Mouse (Mus musculus): ENCODE results near the gene Cyp8b1. TPM values are rescaled to one million over a fixed set of nuclear protein-coding genes. Genes with fewer than 3 reads are reported as not detected.

Cyp8b1 gene
- polyA plus RNA-seq, 1 experiment, result not detected

GRCm38 (mm10) chr9:121896820-121897219, 19.3 kb downstream of the Cyp8b1 start:
- Histone ChIP-seq H3ac (ENCODE audit: control insufficient read depth, insufficient read length, low read depth) (no peak overlapping the region), H3K27me3 (ENCODE audit: control insufficient read depth, insufficient read depth, insufficient read length) (peaks cover 10% of the 10 kb centered on the region), H3K79me2 (ENCODE audit: control insufficient read depth, insufficient read depth) (no peaks in the 10 kb centered on the region), H3K79me3 (ENCODE audit: low read depth) (no peaks in the 10 kb centered on the region), H3K4me3 (ENCODE audit: insufficient read depth, poor library complexity, severe bottlenecking) (no peak overlapping the region), H3K36me3 (ENCODE audit: control insufficient read depth, insufficient read depth) (no peaks in the 10 kb centered on the region)
- no peak for TF ChIP-seq FOSL1 (IDR thresholded peaks at IDR 0.05; ENCODE audit: insufficient read depth, low read length, poor library complexity, severe bottlenecking)
- TF ChIP-seq MAX (IDR thresholded peaks at IDR 0.05), result no peak
- no peak for TF ChIP-seq CEBPB (IDR thresholded peaks at IDR 0.05; ENCODE audit: low read depth)
- no peak for TF ChIP-seq USF1 (IDR thresholded peaks at IDR 0.05; ENCODE audit: low read depth)
- no peak for TF ChIP-seq CTCF (IDR thresholded peaks at IDR 0.05; ENCODE audit: control insufficient read depth, insufficient read depth, insufficient read length)
- TF ChIP-seq MYOD1 (IDR thresholded peaks at IDR 0.05; ENCODE audit: control insufficient read depth, insufficient read length, low read depth), result no peak
- TF ChIP-seq MYOG (IDR thresholded peaks at IDR 0.05; ENCODE audit: control insufficient read depth, extremely low read depth, insufficient read length), result no peak

- H3K79me3 ChIP-seq (ENCODE audit: low read depth), result no peaks in the 10 kb centered on the region
- no peaks in the 10 kb centered on the region for H3K79me2 ChIP-seq (ENCODE audit: control insufficient read depth, insufficient read depth)
- H3ac ChIP-seq (ENCODE audit: control insufficient read depth, insufficient read length, low read depth), result no peak overlapping the region
- peaks cover 10% of the 10 kb centered on the region for H3K27me3 ChIP-seq (ENCODE audit: control insufficient read depth, insufficient read depth, insufficient read length)
- H3K4me3 ChIP-seq (ENCODE audit: insufficient read depth, poor library complexity, severe bottlenecking), result no peak overlapping the region
- H3K36me3 ChIP-seq (ENCODE audit: control insufficient read depth, insufficient read depth), result no peaks in the 10 kb centered on the region
- TF ChIP-seq USF1 (IDR thresholded peaks at IDR 0.05; ENCODE audit: low read depth), result no peak
- TF ChIP-seq MYOG (IDR thresholded peaks at IDR 0.05; ENCODE audit: control insufficient read depth, extremely low read depth, insufficient read length), result no peak
- no peak for TF ChIP-seq FOSL1 (IDR thresholded peaks at IDR 0.05; ENCODE audit: insufficient read depth, low read length, poor library complexity, severe bottlenecking)
- TF ChIP-seq CEBPB (IDR thresholded peaks at IDR 0.05; ENCODE audit: low read depth), result no peak
- no peak for TF ChIP-seq MYOD1 (IDR thresholded peaks at IDR 0.05; ENCODE audit: control insufficient read depth, insufficient read length, low read depth)
- TF ChIP-seq CTCF (IDR thresholded peaks at IDR 0.05; ENCODE audit: control insufficient read depth, insufficient read depth, insufficient read length), result no peak
These were observed 20.6 kb downstream of the Cyp8b1 start for GRCm38 (mm10) chr9:121895392-121895993.

GRCm38 (mm10) chr9:121894447-121894846, 21.7 kb downstream of the Cyp8b1 start:
- Histone ChIP-seq H3K4me3 (ENCODE audit: insufficient read depth, poor library complexity, severe bottlenecking) (no peak overlapping the region), H3K79me3 (ENCODE audit: low read depth) (no peaks in the 10 kb centered on the region), H3ac (ENCODE audit: control insufficient read depth, insufficient read length, low read depth) (no peak overlapping the region), H3K36me3 (ENCODE audit: control insufficient read depth, insufficient read depth) (no peaks in the 10 kb centered on the region), H3K27me3 (ENCODE audit: control insufficient read depth, insufficient read depth, insufficient read length) (peaks cover 7% of the 10 kb centered on the region), H3K79me2 (ENCODE audit: control insufficient read depth, insufficient read depth) (no peaks in the 10 kb centered on the region)
- TF ChIP-seq CEBPB (IDR thresholded peaks at IDR 0.05; ENCODE audit: low read depth), result no peak
- TF ChIP-seq FOSL1 (IDR thresholded peaks at IDR 0.05; ENCODE audit: insufficient read depth, low read length, poor library complexity, severe bottlenecking), result no peak

GRCm38 (mm10) chr9:121892057-121892687, 23.9 kb downstream of the Cyp8b1 start:
- H3K79me3 ChIP-seq (ENCODE audit: low read depth), result no peaks in the 10 kb centered on the region
- H3K79me2 ChIP-seq (ENCODE audit: control insufficient read depth, insufficient read depth), result no peaks in the 10 kb centered on the region
- no peak overlapping the region for H3ac ChIP-seq (ENCODE audit: control insufficient read depth, insufficient read length, low read depth)
- TF ChIP-seq MAX (IDR thresholded peaks at IDR 0.05) (no peak), CTCF (IDR thresholded peaks at IDR 0.05; ENCODE audit: control insufficient read depth, insufficient read depth, insufficient read length) (no peak), MYOD1 (IDR thresholded peaks at IDR 0.05; ENCODE audit: control insufficient read depth, insufficient read length, low read depth) (peak; percentile 62)
- H3K27me3 ChIP-seq (ENCODE audit: control insufficient read depth, insufficient read depth, insufficient read length), result no peaks in the 10 kb centered on the region
- no peaks in the 10 kb centered on the region for H3K36me3 ChIP-seq (ENCODE audit: control insufficient read depth, insufficient read depth)
- H3K4me3 ChIP-seq (ENCODE audit: insufficient read depth, poor library complexity, severe bottlenecking), result no peak overlapping the region

DNA sequence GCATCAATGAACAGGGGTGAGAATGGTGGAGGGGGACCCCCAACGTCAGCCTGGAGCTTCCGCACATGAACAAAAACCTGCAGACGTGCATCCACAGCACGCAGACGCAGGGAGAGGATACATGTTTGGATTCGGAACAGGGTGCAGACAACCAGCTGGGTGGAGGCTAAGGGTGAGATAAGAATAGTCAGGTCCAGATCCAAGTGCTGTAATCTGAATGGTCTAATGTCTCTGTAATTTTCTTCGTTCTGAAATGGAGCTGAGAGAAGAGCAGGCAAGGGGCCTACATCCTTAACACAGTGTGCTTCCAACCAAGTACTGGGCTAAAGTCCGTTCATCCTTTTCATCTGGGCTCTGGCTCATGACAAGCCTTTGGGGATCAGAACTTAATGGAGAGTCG, 24.8 kb downstream of the Cyp8b1 start:
- TF ChIP-seq MYOD1 (IDR thresholded peaks at IDR 0.05; ENCODE audit: control insufficient read depth, insufficient read length, low read depth) (no peak), CEBPB (IDR thresholded peaks at IDR 0.05; ENCODE audit: low read depth) (no peak), MAX (IDR thresholded peaks at IDR 0.05) (no peak), MYOG (IDR thresholded peaks at IDR 0.05; ENCODE audit: control insufficient read depth, extremely low read depth, insufficient read length) (no peak), CTCF (IDR thresholded peaks at IDR 0.05; ENCODE audit: control insufficient read depth, insufficient read depth, insufficient read length) (no peak)
- H3K27me3 ChIP-seq (ENCODE audit: control insufficient read depth, insufficient read depth, insufficient read length), result no peaks in the 10 kb centered on the region
- H3K79me3 ChIP-seq (ENCODE audit: low read depth), result no peaks in the 10 kb centered on the region
- no peak overlapping the region for H3K4me3 ChIP-seq (ENCODE audit: insufficient read depth, poor library complexity, severe bottlenecking)
- H3K36me3 ChIP-seq (ENCODE audit: control insufficient read depth, insufficient read depth), result no peaks in the 10 kb centered on the region
- no peaks in the 10 kb centered on the region for H3K79me2 ChIP-seq (ENCODE audit: control insufficient read depth, insufficient read depth)
- no peak overlapping the region for H3ac ChIP-seq (ENCODE audit: control insufficient read depth, insufficient read length, low read depth)

- TF ChIP-seq MYOG (IDR thresholded peaks at IDR 0.05; ENCODE audit: control insufficient read depth, extremely low read depth, insufficient read length), result no peak
- TF ChIP-seq USF1 (IDR thresholded peaks at IDR 0.05; ENCODE audit: low read depth), result peak; percentile 91
- TF ChIP-seq MYOD1 (IDR thresholded peaks at IDR 0.05; ENCODE audit: control insufficient read depth, insufficient read length, low read depth), result peak; percentile 82
- no peak for TF ChIP-seq CTCF (IDR thresholded peaks at IDR 0.05; ENCODE audit: control insufficient read depth, insufficient read depth, insufficient read length)
- Histone ChIP-seq H3ac (ENCODE audit: control insufficient read depth, insufficient read length, low read depth) (no peak overlapping the region), H3K79me3 (ENCODE audit: low read depth) (no peaks in the 10 kb centered on the region), H3K36me3 (ENCODE audit: control insufficient read depth, insufficient read depth) (no peaks in the 10 kb centered on the region), H3K79me2 (ENCODE audit: control insufficient read depth, insufficient read depth) (no peaks in the 10 kb centered on the region), H3K4me3 (ENCODE audit: insufficient read depth, poor library complexity, severe bottlenecking) (no peak overlapping the region), H3K27me3 (ENCODE audit: control insufficient read depth, insufficient read depth, insufficient read length) (no peaks in the 10 kb centered on the region)
These were observed 25.6 kb downstream of the Cyp8b1 start for GRCm38 (mm10) chr9:121890441-121890941.

All from C2C12 (cell line).